Mouse (Mus musculus) inflammation-experienced regulatory T-cells (primary cell): ENCODE data around the gene Vmn1r126. TPM values are rescaled to one million over a fixed set of nuclear protein-coding genes. Genes with fewer than 3 reads are reported as not detected.

Experiments used
- polyA plus RNA-seq, 2 experiments: library from polyadenylated mRNA; unstranded; fragments of 100-300 nt; shearing (Covaris generic); gene quantifications; one replicate each; pipeline ENCODE4 v1.2.1; 2017

Gene Vmn1r126
- polyA plus RNA-seq = not detected

GRCm38 (mm10) chr7:21301367-21301766 lies at the start of gene Vmn1r126:
Vmn1r126 (minus strand) TSS chr7:21301467.

GRCm38 (mm10) chr7:21349073-21349472 lies 47.8 kb upstream of the Vmn1r126 start, which contains the start of gene Vmn1r128:
Vmn1r128 (plus strand) TSS chr7:21349373.

GRCm38 (mm10) chr7:21319761-21320160 lies 18.5 kb upstream of the Vmn1r126 start, which contains the start of gene Vmn1r127:
Vmn1r127 (minus strand) TSS chr7:21319861.

GRCm38 (mm10) chr7:21271879-21272278 lies 29.4 kb downstream of the Vmn1r126 start, which contains the start of gene Vmn1r125:
Vmn1r125 (plus strand) TSS chr7:21272179.

GRCm38 (mm10) chr7:21260517-21260916 lies 40.8 kb downstream of the Vmn1r126 start, which contains the start of gene Vmn1r124:
Vmn1r124 (minus strand) TSS chr7:21260617.

Other genes starting within 250 kb of the Vmn1r126 start
- gene Vmn1r120, start 247.7 kb downstream of the Vmn1r126 start, polyA plus RNA-seq = not detected
- gene Vmn1r121, start 203.0 kb downstream of the Vmn1r126 start, polyA plus RNA-seq = not detected
- gene Vmn1r122, start 167.3 kb downstream of the Vmn1r126 start, polyA plus RNA-seq = not detected
- gene Vmn1r123, start 139.3 kb downstream of the Vmn1r126 start, polyA plus RNA-seq = not detected
- not detected for gene Gm5157, start 111.0 kb downstream of the Vmn1r126 start, polyA plus RNA-seq
- not detected for gene Vmn1r124, start 40.9 kb downstream of the Vmn1r126 start, polyA plus RNA-seq
- not detected for gene Vmn1r125, start 29.3 kb downstream of the Vmn1r126 start, polyA plus RNA-seq
- not detected for gene Vmn1r127, start 18.4 kb upstream of the Vmn1r126 start, polyA plus RNA-seq
- gene Vmn1r128, start 47.9 kb upstream of the Vmn1r126 start, polyA plus RNA-seq = not detected
- not detected for gene Vmn1r129, start 59.8 kb upstream of the Vmn1r126 start, polyA plus RNA-seq
- 1 to 10 TPM in 1 of 2 experiments, under 1 TPM in 1; 0.24 to 1.8 TPM for gene Gm6882, start 131.3 kb upstream of the Vmn1r126 start, polyA plus RNA-seq
- gene Vmn1r130, start 210.3 kb upstream of the Vmn1r126 start, polyA plus RNA-seq = under 1 TPM in 1 of 2 experiments, not detected in 1; 0.32 TPM
- under 1 TPM in 1 of 2 experiments, not detected in 1; 0.34 TPM for gene Vmn1r131, start 244.6 kb upstream of the Vmn1r126 start, polyA plus RNA-seq